Mouse (Mus musculus): ENCODE results near the gene Prdm2. TPM values are rescaled to one million over a fixed set of nuclear protein-coding genes. Genes with fewer than 3 reads are reported as not detected.

Prdm2 gene
- 17.3 and 19.5 TPM in 2 replicates for polyA plus RNA-seq (2015; fragmentation: Nextera tagmentation; extraction: Ambion mirVana)

DNA sequence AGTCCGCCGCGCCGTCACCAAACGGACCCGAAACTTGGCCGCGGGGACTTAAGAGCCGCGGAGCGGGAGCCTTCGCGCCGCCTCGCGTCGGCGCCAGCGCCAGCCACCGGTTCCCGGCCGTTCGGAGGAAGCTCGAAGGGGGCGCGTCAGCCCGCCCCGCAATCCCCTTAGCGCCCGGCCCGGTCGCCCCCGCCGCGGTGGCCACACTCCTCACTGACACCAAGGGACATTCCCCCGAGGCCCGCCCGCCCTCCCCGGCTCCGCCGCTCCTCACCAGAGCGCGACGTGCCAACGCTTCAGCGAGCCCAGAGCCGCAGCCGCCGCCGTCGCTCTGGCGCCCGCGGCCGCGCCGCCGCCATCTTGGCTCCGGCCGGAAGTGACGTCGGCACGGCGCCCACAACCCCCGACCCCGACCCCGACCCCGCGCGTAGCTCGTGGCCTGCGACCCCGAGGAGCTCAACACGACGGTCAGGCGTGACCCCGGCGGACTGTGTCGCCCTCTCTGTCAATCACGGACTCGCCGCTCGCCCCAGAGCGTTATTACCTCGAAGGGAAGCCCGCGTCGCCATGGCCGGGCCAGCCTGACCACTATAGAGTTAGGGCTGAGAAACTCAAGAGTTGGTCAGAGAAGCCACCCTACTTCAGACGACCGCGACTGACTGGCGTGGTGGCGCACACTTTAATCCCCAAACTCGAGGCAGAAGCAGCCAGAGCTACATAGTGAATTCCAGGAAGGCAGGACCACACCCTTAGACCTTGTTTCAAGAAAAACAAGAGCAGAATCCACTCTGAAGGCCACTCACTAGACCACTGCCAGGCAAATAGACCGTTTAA, at the start of gene Prdm2:
Gene Prdm2 (minus strand): TSS at position 655 of the 834 bp plus-strand sequence.
- no peaks in the 10 kb centered on the region for H3K9me3 ChIP-seq
- H3K27ac ChIP-seq (replicated peaks), result peak within 1 kb of the TSS; percentile 94
- ATAC-seq (ENCODE audit: low read depth), result peak; percentile 79
- H3K4me2 ChIP-seq, result peak within 1 kb of the TSS; percentile 63
- H3K4me1 ChIP-seq (replicated peaks), result peaks cover 36% of the 10 kb centered on the region
- H3K36me3 ChIP-seq, result no peaks in the 10 kb centered on the region
- H3K4me3 ChIP-seq, result peak within 1 kb of the TSS; percentile 87
- H3K27me3 ChIP-seq, result no peaks in the 10 kb centered on the region
- peak within 1 kb of the TSS; percentile 94 for H3K9ac ChIP-seq
- WGBS, result 2% methylated on average over 88 of the region's 96 CpGs

DNA sequence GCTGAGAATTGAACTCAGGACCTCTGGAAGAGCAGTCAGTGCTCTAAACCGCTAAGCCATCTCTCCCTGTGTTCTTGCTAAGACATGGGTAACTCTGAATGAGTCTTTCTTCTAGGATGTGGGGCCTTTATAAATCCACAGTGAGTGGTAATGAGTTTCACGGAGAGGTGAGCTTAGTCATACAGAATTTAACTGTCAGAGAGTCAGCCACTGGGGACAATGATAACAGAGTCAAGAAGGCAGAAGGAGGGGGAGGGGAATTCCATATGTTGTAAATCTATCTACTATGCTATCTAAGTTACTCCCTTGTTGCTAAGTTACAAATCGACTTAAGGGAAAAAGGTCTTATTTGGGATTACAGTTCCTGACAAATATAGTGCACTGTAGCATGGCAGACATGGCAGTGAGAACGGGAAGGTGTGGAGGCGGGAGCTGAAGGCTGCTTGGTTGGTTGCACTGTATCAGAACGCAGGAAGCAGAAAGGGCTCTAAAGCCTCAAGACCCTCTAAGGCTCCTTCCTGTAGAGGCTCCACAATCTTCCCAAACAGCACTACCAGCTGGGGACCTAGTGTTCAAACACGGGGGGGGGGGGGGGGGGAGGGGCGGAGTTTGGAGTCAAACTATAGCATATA, 47.0 kb upstream of the Prdm2 start:
- Histone ChIP-seq H3K27me3 (no peaks in the 10 kb centered on the region), H3K27ac (replicated peaks) (0 out of 2 replicates have a peak overlapping the region, but pooled peaks have one; percentile 33), H3K36me3 (no peaks in the 10 kb centered on the region), H3K9me3 (no peaks in the 10 kb centered on the region), H3K9ac (no peak overlapping the region), H3K4me3 (no peak overlapping the region), H3K4me1 (replicated peaks) (peaks cover 33% of the 10 kb centered on the region), H3K4me2 (no peak overlapping the region)
- ATAC-seq (ENCODE audit: low read depth), result peak; percentile 58
- 32% methylated on average over 7 of the region's 8 CpGs for whole genome bisulfite sequencing

DNA sequence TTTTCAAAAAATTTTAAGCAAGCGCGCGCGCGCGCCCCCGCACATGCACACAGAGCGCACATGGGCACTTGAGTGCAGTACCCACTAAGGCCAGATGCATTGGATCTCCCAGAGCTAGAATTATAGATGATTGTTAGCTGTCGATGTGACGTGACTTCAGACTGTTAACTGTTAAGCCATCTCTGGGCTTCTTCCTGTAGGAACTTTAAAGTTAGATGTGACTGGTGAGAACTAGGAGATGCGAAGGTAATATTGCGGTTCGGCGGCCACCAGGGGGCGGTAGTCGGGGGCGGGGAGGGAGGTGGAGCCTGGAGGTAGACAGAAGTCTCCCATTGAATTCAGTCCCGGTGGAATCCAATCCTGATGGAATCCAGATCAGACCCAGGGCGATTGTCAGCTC, 45.7 kb upstream of the Prdm2 start:
- ATAC-seq (ENCODE audit: low read depth), result 0 out of 2 replicates have a peak, but pooled peaks have one; percentile 36
- H3K4me1 ChIP-seq (replicated peaks), result peaks cover 33% of the 10 kb centered on the region
- no peaks in the 10 kb centered on the region for H3K36me3 ChIP-seq
- H3K9me3 ChIP-seq, result no peaks in the 10 kb centered on the region
- no peaks in the 10 kb centered on the region for H3K27me3 ChIP-seq
- no peak overlapping the region for H3K9ac ChIP-seq
- 36% methylated on average over 19 of the region's 19 CpGs for WGBS
- no peak overlapping the region; the same call in 1 of the 2 replicates for H3K4me3 ChIP-seq
- no peak overlapping the region for H3K27ac ChIP-seq (replicated peaks)
- H3K4me2 ChIP-seq, result peak overlapping the region; percentile 45

DNA sequence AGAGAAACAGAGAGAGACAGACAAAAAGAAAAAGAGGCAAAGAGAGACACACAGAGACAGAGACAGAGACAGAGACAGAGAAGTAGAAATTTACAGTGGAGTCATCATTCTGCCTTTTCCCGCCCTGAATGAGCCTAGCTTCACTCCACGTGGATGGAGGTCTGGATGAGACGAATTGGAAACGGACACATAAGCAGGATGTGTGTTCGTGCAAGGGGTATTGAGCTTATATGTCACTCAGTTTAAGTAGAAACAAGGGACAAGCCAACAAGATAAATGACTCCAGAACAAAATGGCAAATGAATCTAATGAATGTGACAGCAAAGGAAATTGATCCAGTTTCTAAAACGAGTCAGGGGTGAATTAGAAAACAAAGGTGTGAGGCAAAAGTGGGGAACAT, 45.2 kb upstream of the Prdm2 start:
- Histone ChIP-seq H3K27me3 (no peaks in the 10 kb centered on the region), H3K36me3 (no peaks in the 10 kb centered on the region), H3K9ac (no peak overlapping the region), H3K4me3 (no peak overlapping the region), H3K4me2 (no peak overlapping the region), H3K27ac (replicated peaks) (no peak overlapping the region), H3K4me1 (replicated peaks) (peaks cover 33% of the 10 kb centered on the region), H3K9me3 (no peaks in the 10 kb centered on the region)
- no peak for ATAC-seq (ENCODE audit: low read depth)
- WGBS, result 32% methylated on average over 6 of the region's 6 CpGs

DNA sequence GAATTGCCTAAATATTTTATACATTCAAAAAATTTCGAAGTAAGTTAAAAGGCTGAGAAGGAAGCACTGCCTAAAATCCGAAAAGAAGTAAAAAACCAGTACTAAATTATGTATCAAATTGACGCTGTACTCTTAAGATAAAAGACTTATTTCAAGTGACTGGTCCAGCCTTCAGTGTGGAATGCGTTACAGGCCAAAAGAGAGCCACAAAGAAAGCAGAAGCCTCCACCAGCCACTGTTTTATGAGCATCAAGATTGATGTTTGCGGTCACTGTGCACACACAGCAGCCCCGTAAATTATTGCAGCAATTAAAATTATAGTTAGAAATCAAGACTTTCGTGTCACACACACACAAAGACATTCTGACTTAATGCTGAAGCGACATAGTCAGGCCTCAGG, 42.7 kb upstream of the Prdm2 start:
- H3K4me1 ChIP-seq (replicated peaks), result peaks cover 33% of the 10 kb centered on the region
- no peak overlapping the region for H3K4me2 ChIP-seq
- no peak overlapping the region for H3K27ac ChIP-seq (replicated peaks)
- H3K27me3 ChIP-seq, result no peaks in the 10 kb centered on the region
- 39% methylated on average over 8 of the region's 8 CpGs for WGBS
- no peaks in the 10 kb centered on the region for H3K36me3 ChIP-seq
- H3K4me3 ChIP-seq, result no peak overlapping the region
- no peak overlapping the region for H3K9ac ChIP-seq
- no peaks in the 10 kb centered on the region for H3K9me3 ChIP-seq
- no peak for ATAC-seq (ENCODE audit: low read depth)

DNA sequence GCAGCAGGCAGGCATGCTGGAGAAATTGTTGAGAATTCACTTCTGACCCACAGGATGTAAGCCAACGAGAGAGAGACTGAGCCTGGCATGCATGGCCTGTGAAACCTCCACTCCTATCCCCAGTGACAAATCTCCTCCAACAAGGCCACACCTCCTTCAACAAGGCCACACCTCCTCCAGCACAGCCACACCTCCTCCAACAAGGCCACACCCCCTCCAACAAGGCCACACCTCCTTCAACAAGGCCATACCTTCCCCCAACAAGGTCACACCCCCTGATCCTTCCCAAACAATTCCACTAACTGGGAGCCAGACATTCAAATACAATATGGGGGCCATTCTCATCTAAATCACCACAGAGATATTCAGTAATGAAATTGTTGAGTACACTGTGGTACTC, 40.6 kb upstream of the Prdm2 start:
- Histone ChIP-seq H3K9ac (no peak overlapping the region), H3K4me3 (no peak overlapping the region), H3K4me1 (replicated peaks) (peaks cover 14% of the 10 kb centered on the region), H3K9me3 (no peaks in the 10 kb centered on the region), H3K27ac (replicated peaks) (no peak overlapping the region), H3K36me3 (no peaks in the 10 kb centered on the region), H3K27me3 (no peaks in the 10 kb centered on the region), H3K4me2 (no peak overlapping the region)
- no peak for ATAC-seq (ENCODE audit: low read depth)
- 88% methylated on average over 1 of the region's 1 CpGs for WGBS

DNA sequence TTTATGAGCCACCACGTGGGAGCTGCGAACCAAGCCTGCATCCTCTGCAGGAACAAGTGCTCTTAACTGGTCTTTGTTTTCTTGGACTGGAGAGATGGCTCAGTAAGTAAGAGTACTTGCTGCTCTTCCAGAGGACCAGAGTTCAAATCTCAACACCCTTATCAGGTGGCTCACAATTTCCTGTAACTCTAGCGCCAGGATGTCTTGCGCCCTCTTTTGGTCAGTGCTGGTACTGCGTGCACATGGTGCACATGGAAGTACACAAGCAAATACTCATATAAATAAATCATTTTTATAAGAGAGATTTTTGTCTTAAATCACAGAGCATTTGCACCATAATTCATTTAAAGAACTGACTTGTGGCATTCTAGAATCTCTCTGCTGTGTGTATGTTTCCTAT, 35.3 kb upstream of the Prdm2 start:
- 81% methylated on average over 5 of the region's 5 CpGs for WGBS

DNA sequence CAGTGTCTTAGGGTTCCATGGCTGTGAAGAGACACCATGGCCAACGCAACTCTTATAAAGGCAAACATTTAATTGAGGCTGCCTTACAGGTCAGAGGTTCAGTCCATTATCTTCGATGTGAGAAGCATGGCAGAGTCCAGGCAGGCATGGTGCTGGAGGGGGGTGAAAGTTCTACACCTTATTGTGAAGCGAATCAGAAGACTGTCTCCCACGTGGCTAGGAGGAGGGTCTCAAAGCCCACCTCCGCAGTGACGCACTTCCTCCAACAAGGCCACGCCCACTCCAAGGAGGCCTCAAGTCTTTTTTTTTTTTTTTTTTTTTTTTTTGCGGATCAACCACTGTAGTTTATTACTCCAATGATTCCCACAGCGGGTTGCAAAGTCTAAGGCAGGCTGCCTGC, 28.5 kb upstream of the Prdm2 start:
- WGBS, result 80% methylated on average over 9 of the region's 9 CpGs
- H3K9me3 ChIP-seq, result no peaks in the 10 kb centered on the region

More for the DNA sequence above, 35.3 kb upstream of the Prdm2 start:
- H3K4me3 ChIP-seq, result no peak overlapping the region
- no peak overlapping the region for H3K4me2 ChIP-seq
- H3K27me3 ChIP-seq, result no peaks in the 10 kb centered on the region
- H3K36me3 ChIP-seq, result no peaks in the 10 kb centered on the region
- no peaks in the 10 kb centered on the region for H3K4me1 ChIP-seq (replicated peaks)
- H3K9ac ChIP-seq, result no peak overlapping the region
- ATAC-seq (ENCODE audit: low read depth), result no peak
- no peaks in the 10 kb centered on the region for H3K9me3 ChIP-seq
- H3K27ac ChIP-seq (replicated peaks), result no peak overlapping the region

DNA sequence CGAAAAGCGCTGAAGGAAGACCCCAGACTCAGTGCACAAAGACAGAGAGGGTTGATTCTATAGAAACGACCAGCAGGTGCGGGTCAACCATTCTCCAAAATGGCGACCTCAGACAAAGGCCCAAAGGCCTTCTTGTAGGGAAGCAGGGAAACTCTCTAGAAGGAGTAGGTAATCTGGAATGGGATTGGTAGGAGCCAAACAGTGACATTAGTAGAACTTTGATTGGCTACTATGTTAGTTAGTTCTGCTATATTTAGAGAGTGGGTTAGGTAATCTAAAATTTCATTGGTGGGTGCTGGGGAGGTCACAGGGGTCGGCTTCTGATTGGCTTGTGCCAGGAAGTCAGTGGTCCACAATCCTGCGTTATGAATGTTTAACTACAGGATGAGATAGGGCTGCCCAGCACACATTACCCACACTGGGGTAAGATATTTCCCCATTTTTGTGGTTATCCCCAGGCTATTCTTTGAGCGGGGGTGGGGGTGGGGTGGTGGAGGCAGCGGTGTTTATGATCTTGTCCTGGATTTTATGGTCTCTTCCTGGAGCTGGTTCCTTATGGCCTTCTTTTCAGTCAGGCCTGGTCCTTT, 26.9 kb upstream of the Prdm2 start:
- ATAC-seq (ENCODE audit: low read depth), result no peak
- H3K9me3 ChIP-seq, result no peaks in the 10 kb centered on the region
- no peak overlapping the region for H3K27ac ChIP-seq (replicated peaks)
- H3K4me3 ChIP-seq, result no peak overlapping the region
- no peak overlapping the region for H3K4me2 ChIP-seq
- H3K4me1 ChIP-seq (replicated peaks), result 0 out of 2 replicates have a peak, but pooled peaks cover 5% of the 10 kb centered on the region
- H3K27me3 ChIP-seq, result no peaks in the 10 kb centered on the region
- 87% methylated on average over 9 of the region's 9 CpGs for WGBS
- H3K36me3 ChIP-seq, result no peaks in the 10 kb centered on the region
- H3K9ac ChIP-seq, result no peak overlapping the region

More for the DNA sequence above, 28.5 kb upstream of the Prdm2 start:
- H3K27me3 ChIP-seq, result no peaks in the 10 kb centered on the region
- H3K36me3 ChIP-seq, result no peaks in the 10 kb centered on the region
- no peak overlapping the region for H3K4me3 ChIP-seq
- ATAC-seq (ENCODE audit: low read depth), result no peak
- H3K4me2 ChIP-seq, result no peak overlapping the region
- H3K9ac ChIP-seq, result no peak overlapping the region
- H3K4me1 ChIP-seq (replicated peaks), result 0 out of 2 replicates have a peak, but pooled peaks cover 5% of the 10 kb centered on the region
- no peak overlapping the region for H3K27ac ChIP-seq (replicated peaks)

DNA sequence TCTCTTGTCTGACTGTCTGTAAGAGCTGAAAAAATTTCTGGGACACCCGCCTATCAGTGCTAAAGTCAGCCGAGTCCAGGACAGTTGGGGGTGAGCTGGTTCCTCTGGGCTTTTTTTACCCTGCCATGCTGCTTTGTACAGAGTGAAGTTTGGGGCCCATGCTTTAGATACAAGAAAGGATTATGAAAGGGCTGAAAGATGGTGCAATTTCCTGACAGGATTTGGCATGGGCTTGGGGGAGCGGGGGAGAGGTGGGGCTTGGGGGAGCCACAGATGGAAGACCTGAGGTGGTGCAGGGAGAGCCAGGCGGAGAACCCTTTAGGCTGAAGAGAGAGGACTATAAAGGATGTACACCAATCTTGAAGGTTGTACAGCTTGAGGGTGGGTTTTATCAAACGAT, 26.3 kb upstream of the Prdm2 start:
- H3K36me3 ChIP-seq, result no peaks in the 10 kb centered on the region
- WGBS, result 92% methylated on average over 5 of the region's 5 CpGs
- H3K9me3 ChIP-seq, result 0 out of 2 replicates have a peak, but pooled peaks cover 4% of the 10 kb centered on the region
- no peak for ATAC-seq (ENCODE audit: low read depth)
- no peak overlapping the region for H3K27ac ChIP-seq (replicated peaks)
- H3K4me2 ChIP-seq, result no peak overlapping the region
- H3K27me3 ChIP-seq, result no peaks in the 10 kb centered on the region
- H3K4me3 ChIP-seq, result no peak overlapping the region
- no peak overlapping the region for H3K9ac ChIP-seq
- 0 out of 2 replicates have a peak, but pooled peaks cover 5% of the 10 kb centered on the region for H3K4me1 ChIP-seq (replicated peaks)

DNA sequence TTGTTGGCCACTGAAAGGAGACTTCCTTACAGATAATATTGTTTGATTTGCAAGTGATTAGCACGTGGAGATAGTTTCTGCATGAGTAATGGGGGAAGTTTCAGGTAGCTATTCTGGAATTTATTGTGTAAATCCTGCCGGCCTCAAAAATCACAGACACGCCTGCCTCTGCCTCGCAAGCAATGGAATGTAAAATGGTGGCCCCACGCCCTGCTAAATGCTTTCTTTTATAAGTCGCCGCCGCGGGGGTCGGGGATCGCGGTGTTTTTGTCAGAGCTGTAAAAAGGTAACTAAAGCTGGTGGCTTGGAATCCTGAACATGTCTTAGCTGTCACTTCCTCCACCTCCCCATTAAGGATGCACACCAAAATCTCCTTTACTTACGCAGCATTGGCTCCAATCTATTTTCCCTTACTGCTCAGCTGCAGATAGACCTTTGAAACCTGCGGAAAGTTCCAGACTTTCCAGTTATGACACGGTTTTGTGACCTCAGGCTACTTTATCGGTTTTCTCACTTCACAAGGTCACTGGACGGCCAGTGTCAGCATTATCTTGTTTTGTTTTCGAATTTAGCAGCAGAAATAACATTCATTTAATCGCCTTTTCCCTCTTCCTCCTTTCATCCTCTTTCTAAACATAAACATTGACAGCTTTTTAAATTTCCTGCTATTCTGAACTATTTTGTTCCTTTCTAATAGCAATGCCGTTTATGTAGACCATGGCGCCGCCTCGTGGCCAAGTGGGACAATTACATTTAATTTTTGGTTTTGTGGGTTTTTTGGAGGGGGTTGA, 25.6 kb upstream of the Prdm2 start:
- no peak overlapping the region for H3K27ac ChIP-seq (replicated peaks)
- H3K9ac ChIP-seq, result no peak overlapping the region
- no peak overlapping the region for H3K4me3 ChIP-seq
- ATAC-seq (ENCODE audit: low read depth), result no peak
- H3K9me3 ChIP-seq, result 0 out of 2 replicates have a peak, but pooled peaks cover 6% of the 10 kb centered on the region
- H3K36me3 ChIP-seq, result no peaks in the 10 kb centered on the region
- 0 out of 2 replicates have a peak, but pooled peaks cover 5% of the 10 kb centered on the region for H3K4me1 ChIP-seq (replicated peaks)
- H3K27me3 ChIP-seq, result no peaks in the 10 kb centered on the region
- 32% methylated on average over 23 of the region's 23 CpGs for WGBS
- peak overlapping the region; percentile 20; the same call in 1 of the 2 replicates for H3K4me2 ChIP-seq

Measured in neural tube, embryonic 13.5 days (tissue).